Mouse (Mus musculus): ENCODE data around the gene Siglecf. TPM values are rescaled to one million over a fixed set of nuclear protein-coding genes. Genes with fewer than 3 reads are reported as not detected.

Siglecf gene
- polyA plus RNA-seq (2015; fragmentation: Nextera tagmentation; extraction: Ambion mirVana) = 0.29 and 0.32 TPM in 2 replicates

DNA sequence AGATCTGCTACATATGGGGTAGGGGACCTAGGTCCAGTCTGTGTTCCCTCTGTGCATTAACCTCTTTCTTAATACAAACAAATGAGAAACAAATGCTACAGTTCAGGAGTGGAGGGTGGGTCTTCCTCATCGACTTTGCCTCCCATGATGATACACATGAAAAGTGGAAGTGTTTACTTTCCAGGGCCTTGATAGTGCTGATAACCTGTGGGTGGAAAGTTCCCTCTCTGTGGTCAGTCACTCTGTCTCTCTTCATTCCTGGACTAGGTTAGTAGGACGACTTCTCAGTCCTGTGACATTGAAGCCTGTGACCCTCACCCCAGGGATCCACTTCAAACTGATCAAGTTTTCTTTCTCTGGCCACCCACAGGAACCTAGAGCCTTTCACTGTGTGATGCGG is at the start of gene Siglecf:
Gene Siglecf, plus strand, starts transcription at position 188 of the 400 bp plus-strand sequence.

DNA sequence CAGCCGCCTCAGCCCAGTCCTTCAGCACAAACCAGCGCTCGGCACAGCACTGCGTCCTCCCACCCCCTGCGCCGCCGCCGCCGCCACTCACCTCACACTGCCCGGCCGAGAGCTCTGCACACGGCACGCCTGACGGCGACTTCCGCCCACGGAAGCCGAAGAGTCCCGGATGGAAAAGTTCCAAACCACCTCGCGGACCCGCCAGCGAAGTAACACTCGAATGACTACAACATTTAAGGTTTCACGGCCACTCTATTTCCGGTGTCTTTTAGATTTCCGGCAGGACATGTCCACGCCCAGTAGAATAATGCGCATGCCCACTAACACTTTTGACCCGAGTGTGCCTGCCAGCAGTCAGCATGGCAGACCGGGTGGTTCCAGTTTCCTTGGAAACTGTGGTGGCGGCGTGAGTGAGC is 38.1 kb upstream of the Siglecf start, which contains the start of gene Zfp715:
Gene Zfp715, minus strand, starts transcription at position 282 of the 416 bp plus-strand sequence.

DNA sequence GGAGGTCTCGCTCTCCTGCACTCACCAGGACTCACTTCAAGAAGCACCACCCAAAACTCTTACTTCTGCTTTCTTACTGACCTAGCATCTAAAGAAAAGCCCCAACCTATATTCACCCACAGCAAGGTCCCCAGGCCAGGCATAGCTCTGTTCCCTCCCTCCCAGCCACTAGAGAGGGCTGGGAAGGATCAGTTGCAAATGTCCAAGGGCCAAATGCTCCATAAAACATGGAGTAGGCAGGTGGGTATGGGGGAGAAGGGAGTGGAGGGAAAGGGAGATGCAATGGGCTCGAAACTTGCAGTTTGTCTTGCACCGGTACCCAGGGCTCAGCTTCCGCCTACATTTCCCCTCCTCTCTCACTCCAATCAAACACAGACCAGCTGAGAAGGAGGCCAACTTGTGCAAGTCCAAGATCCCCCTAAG is 57.0 kb downstream of the Siglecf start, which contains the start of gene Siglecg:
Gene Siglecg, plus strand, starts transcription at position 74 of the 423 bp plus-strand sequence.

Other genes starting within 250 kb of the Siglecf start
- gene Zfp936, start 237.1 kb upstream of the Siglecf start, polyA plus RNA-seq (2015; fragmentation: Nextera tagmentation; extraction: Ambion mirVana) = not detected in 2 replicates
- gene Zfp715, start 38.0 kb upstream of the Siglecf start, polyA plus RNA-seq (2015; fragmentation: Nextera tagmentation; extraction: Ambion mirVana) = 14.1 TPM in 2 replicates
- gene Siglecg, start 56.9 kb downstream of the Siglecf start, polyA plus RNA-seq (2015; fragmentation: Nextera tagmentation; extraction: Ambion mirVana) = not detected in 2 replicates
- not detected in 2 replicates for gene Lim2, start 76.3 kb downstream of the Siglecf start, polyA plus RNA-seq (2015; fragmentation: Nextera tagmentation; extraction: Ambion mirVana)
- not detected in 2 replicates for gene Nkg7, start 85.7 kb downstream of the Siglecf start, polyA plus RNA-seq (2015; fragmentation: Nextera tagmentation; extraction: Ambion mirVana)
- gene Cldnd2, start 89.4 kb downstream of the Siglecf start, polyA plus RNA-seq (2015; fragmentation: Nextera tagmentation; extraction: Ambion mirVana) = not detected in 2 replicates
- gene Etfb, start 92.7 kb downstream of the Siglecf start, polyA plus RNA-seq (2015; fragmentation: Nextera tagmentation; extraction: Ambion mirVana) = 158 and 160 TPM in 2 replicates
- gene Gm45233, start 92.8 kb downstream of the Siglecf start, polyA plus RNA-seq (2015; fragmentation: Nextera tagmentation; extraction: Ambion mirVana) = 0.35 TPM in 1 of 2 replicates, not detected in the other
- gene Vsig10l, start 111.8 kb downstream of the Siglecf start, polyA plus RNA-seq (2015; fragmentation: Nextera tagmentation; extraction: Ambion mirVana) = 22.5 and 30.7 TPM in 2 replicates
- 12.7 and 16.4 TPM in 2 replicates for gene Iglon5, start 138.7 kb downstream of the Siglecf start, polyA plus RNA-seq (2015; fragmentation: Nextera tagmentation; extraction: Ambion mirVana)
- not detected in 2 replicates for gene 4931406B18Rik, start 154.6 kb downstream of the Siglecf start, polyA plus RNA-seq (2015; fragmentation: Nextera tagmentation; extraction: Ambion mirVana)
- 1.9 and 2.0 TPM in 2 replicates for gene Cd33, start 193.1 kb downstream of the Siglecf start, polyA plus RNA-seq (2015; fragmentation: Nextera tagmentation; extraction: Ambion mirVana)
- 3.7 and 3.9 TPM in 2 replicates for gene Zfp658, start 210.9 kb downstream of the Siglecf start, polyA plus RNA-seq (2015; fragmentation: Nextera tagmentation; extraction: Ambion mirVana)
- gene Zfp719, start 228.3 kb downstream of the Siglecf start, polyA plus RNA-seq (2015; fragmentation: Nextera tagmentation; extraction: Ambion mirVana) = 8.9 and 9.6 TPM in 2 replicates